Mouse (Mus musculus): ENCODE data around the gene Samhd1.

The Samhd1 gene

GRCm38 (mm10) chr2:157048395-157049181 lies 86.5 kb downstream of the Samhd1 start:
- no peak for DNase-seq
